Mouse (Mus musculus) G1E (cell line): Measurements from ENCODE around the gene Crybg1. TPM values are rescaled to one million over a fixed set of nuclear protein-coding genes. Genes with fewer than 3 reads are reported as not detected.

Experiments used
- ATAC-seq: 2 replicates; pipeline ENCODE4 v1.8.0; 2016; ENCODE audit warnings: mild to moderate bottlenecking; ENCODE audit not compliant: insufficient number of reproducible peaks, poor library complexity, low FRiP score, severe bottlenecking; ENCODE audit errors: extremely low read depth
- DNase-seq: peaks from one replicate; pipeline ENCODE4 v3.0.0; 2012; ENCODE audit warnings: low spot score
- H3K27me3 ChIP-seq: 2 replicates; pipeline ENCODE4 v1.6.1; 2012; ENCODE audit warnings: mild to moderate bottlenecking, low read length, inconsistent platforms; ENCODE audit not compliant: insufficient read depth
- H3K36me3 ChIP-seq: replicated peaks from 2 replicates; pipeline ENCODE3; 2012; ENCODE audit warnings: mild to moderate bottlenecking, inconsistent platforms
- H3K4me1 ChIP-seq: 2 replicates; pipeline ENCODE4 v1.6.1; 2012; ENCODE audit warnings: low read depth, low read length, inconsistent platforms, mixed read lengths; ENCODE audit not compliant: insufficient read depth
- H3K4me3 ChIP-seq: 2 replicates; pipeline ENCODE4 v1.5.1; 2012; ENCODE audit warnings: low read depth, mild to moderate bottlenecking, inconsistent platforms, low read length, moderate library complexity, mixed read lengths
- H3K9me3 ChIP-seq: replicated peaks from 2 replicates; pipeline ENCODE4 v1.6.1; 2012; ENCODE audit warnings: inconsistent platforms
- CTCF ChIP-seq: IDR thresholded peaks from 2 replicates; pipeline ENCODE4 v1.5.1; 2012; ENCODE audit warnings: low read depth, low read length, inconsistent platforms, mixed read lengths
- GATA1 ChIP-seq: IDR thresholded peaks from 2 replicates; pipeline ENCODE4 v1.6.1; 2012; ENCODE audit warnings: borderline replicate concordance, low read length, inconsistent platforms, mixed read lengths
- GATA2 ChIP-seq: IDR thresholded peaks from 2 replicates; pipeline ENCODE4 v1.6.1; 2012; ENCODE audit warnings: low read depth, low read length, inconsistent platforms, borderline replicate concordance
- POLR2AphosphoS5 ChIP-seq: IDR thresholded peaks from 2 replicates; pipeline ENCODE4 v1.6.1; 2012; ENCODE audit warnings: low read depth, low read length, inconsistent platforms; ENCODE audit not compliant: insufficient replicate concordance
- TAL1 ChIP-seq: conservative IDR thresholded peaks from 2 replicates; pipeline ENCODE4 v1.6.1; 2012; ENCODE audit warnings: low read depth, low read length, inconsistent platforms, mixed read lengths
- polyA plus RNA-seq: library from polyadenylated mRNA; stranded (reverse); fragments of >175 nt; gene quantifications from 2 replicates; pipeline ENCODE4 v1.2.3, GENCODE M21; 2012
- total RNA-seq, 2 experiments: library from RNA; stranded (forward) in 1 of 2; stranded (reverse) in 1 of 2; fragments of 200-1000 nt in 1 of 2; fragments of >200 nt in 1 of 2; fragmentation: Nextera tagmentation in 1 of 2; gene quantifications; 2 replicates each; pipeline ENCODE4 v1.2.3; 2014 to 2017

Gene Crybg1
- total and polyA plus RNA-seq, 3 experiments: 4.7 to 20.2 (median 13.9) TPM

- Histone ChIP-seq H3K36me3 (peaks cover 58% of the 10 kb centered on the region), H3K4me3 (no peak overlapping the region), H3K27me3 (no peaks in the 10 kb centered on the region), H3K9me3 (no peaks in the 10 kb centered on the region), H3K4me1 (peaks cover 25% of the 10 kb centered on the region)
- DNase-seq (no peak), ATAC-seq (no peak)
- TF ChIP-seq CTCF: no peak
- TF ChIP-seq POLR2AphosphoS5: no peak
- no peak for TF ChIP-seq TAL1
- no peak for TF ChIP-seq GATA1
Observed at GRCm38 (mm10) chr10:43980080-43980479, 168.6 kb downstream of the Crybg1 start.

GRCm38 (mm10) chr10:43977353-43977752, 171.3 kb downstream of the Crybg1 start:
- DNase-seq: no peak
- H3K9me3 ChIP-seq: no peaks in the 10 kb centered on the region
- TF ChIP-seq TAL1 (no peak), GATA1 (no peak), POLR2AphosphoS5 (no peak), CTCF (no peak)
- no peak for ATAC-seq
- H3K36me3 ChIP-seq: peaks cover 63% of the 10 kb centered on the region
- H3K4me3 ChIP-seq: no peak overlapping the region
- no peaks in the 10 kb centered on the region for H3K27me3 ChIP-seq
- peaks cover 25% of the 10 kb centered on the region for H3K4me1 ChIP-seq

- Histone ChIP-seq H3K36me3 (peaks cover 66% of the 10 kb centered on the region), H3K27me3 (no peaks in the 10 kb centered on the region), H3K4me3 (no peak overlapping the region), H3K4me1 (peaks cover 5% of the 10 kb centered on the region), H3K9me3 (no peaks in the 10 kb centered on the region)
- no peak for DNase-seq
- TF ChIP-seq GATA2 (no peak), GATA1 (no peak), POLR2AphosphoS5 (no peak), CTCF (no peak), TAL1 (no peak)
- no peak for ATAC-seq
Observed at GRCm38 (mm10) chr10:43973244-43973643, 175.4 kb downstream of the Crybg1 start.

GRCm38 (mm10) chr10:43964943-43965342, 183.7 kb downstream of the Crybg1 start:
- Histone ChIP-seq H3K4me1 (no peaks in the 10 kb centered on the region), H3K36me3 (peaks cover 77% of the 10 kb centered on the region), H3K27me3 (no peaks in the 10 kb centered on the region), H3K9me3 (peaks cover 4% of the 10 kb centered on the region; the same call in 1 of the 2 replicates), H3K4me3 (no peak overlapping the region)
- no peak for TF ChIP-seq TAL1
- TF ChIP-seq GATA1: no peak
- TF ChIP-seq POLR2AphosphoS5: no peak
- no peak for TF ChIP-seq GATA2
- no peak for TF ChIP-seq CTCF
- DNase-seq (no peak), ATAC-seq (no peak)

GRCm38 (mm10) chr10:43953942-43954341, 194.7 kb downstream of the Crybg1 start:
- ATAC-seq (peak; percentile 15; the same call in 1 of the 2 replicates), DNase-seq (peak; percentile 43)
- no peaks in the 10 kb centered on the region for H3K27me3 ChIP-seq
- peaks cover 10% of the 10 kb centered on the region for H3K4me1 ChIP-seq
- no peak overlapping the region for H3K4me3 ChIP-seq
- H3K9me3 ChIP-seq: no peaks in the 10 kb centered on the region
- peaks cover 90% of the 10 kb centered on the region for H3K36me3 ChIP-seq
- 0 out of 2 replicates have a peak, but pooled peaks have one; percentile 15 for TF ChIP-seq CTCF
- no peak for TF ChIP-seq POLR2AphosphoS5

- DNase-seq (no peak), ATAC-seq (no peak)
- TF ChIP-seq TAL1 (no peak), GATA1 (no peak), GATA2 (no peak), CTCF (no peak), POLR2AphosphoS5 (no peak)
- Histone ChIP-seq H3K4me3 (no peak overlapping the region), H3K4me1 (no peaks in the 10 kb centered on the region), H3K36me3 (peaks cover 93% of the 10 kb centered on the region), H3K27me3 (no peaks in the 10 kb centered on the region), H3K9me3 (no peaks in the 10 kb centered on the region)
Observed at GRCm38 (mm10) chr10:43945435-43945834, 203.2 kb downstream of the Crybg1 start.

GRCm38 (mm10) chr10:43943736-43944135, 204.9 kb downstream of the Crybg1 start:
- no peaks in the 10 kb centered on the region for H3K27me3 ChIP-seq
- H3K4me3 ChIP-seq: no peak overlapping the region
- DNase-seq: no peak
- no peaks in the 10 kb centered on the region for H3K9me3 ChIP-seq
- no peak for TF ChIP-seq GATA2
- TF ChIP-seq POLR2AphosphoS5: no peak
- TF ChIP-seq CTCF: no peak
- TF ChIP-seq GATA1: no peak
- no peak for TF ChIP-seq TAL1
- peaks cover 90% of the 10 kb centered on the region for H3K36me3 ChIP-seq
- ATAC-seq: no peak
- no peaks in the 10 kb centered on the region for H3K4me1 ChIP-seq
